Mouse (Mus musculus) heart, postnatal 0 days (tissue): ENCODE measurements around the gene Hnrnph1.

ENCODE experiments used
- CTCF ChIP-seq: IDR thresholded peaks from 2 replicates; pipeline ENCODE4 v1.5.1; 2016; ENCODE audit warnings: antibody characterized with exemption, control low read depth, low read depth
- EP300 ChIP-seq: IDR thresholded peaks from 2 replicates; pipeline ENCODE4 v1.6.1; 2016; ENCODE audit warnings: antibody characterized with exemption, low read depth

DNA sequence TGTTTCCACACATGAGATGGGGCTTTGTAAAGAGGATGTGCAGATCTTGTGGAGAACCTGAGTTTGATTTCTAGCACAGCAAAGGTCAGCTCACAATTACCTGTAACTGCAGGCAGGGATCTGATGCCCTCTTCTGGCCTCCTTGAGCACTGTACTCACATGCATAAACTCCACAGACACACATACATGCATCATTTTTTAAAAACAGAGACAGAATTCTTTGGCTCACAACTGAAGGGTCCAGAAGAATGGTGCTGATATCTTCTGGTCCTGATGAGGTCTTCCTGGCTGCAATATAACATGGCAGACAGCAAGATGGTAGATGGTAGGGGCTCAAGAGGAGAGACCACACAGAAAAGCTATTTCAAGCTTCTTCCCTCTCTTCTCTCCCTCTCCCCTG lies 22.6 kb upstream of the Hnrnph1 start, which contains the start of gene Cby3:
- TF ChIP-seq CTCF: no peak
- no peak for TF ChIP-seq EP300
